Mouse (Mus musculus): ENCODE measurements around the gene Foxp1. TPM values are rescaled to one million over a fixed set of nuclear protein-coding genes. Genes with fewer than 3 reads are reported as not detected.

The Foxp1 gene
- polyA plus RNA-seq, 1 experiment from 2014 or later = 77.4 TPM

DNA sequence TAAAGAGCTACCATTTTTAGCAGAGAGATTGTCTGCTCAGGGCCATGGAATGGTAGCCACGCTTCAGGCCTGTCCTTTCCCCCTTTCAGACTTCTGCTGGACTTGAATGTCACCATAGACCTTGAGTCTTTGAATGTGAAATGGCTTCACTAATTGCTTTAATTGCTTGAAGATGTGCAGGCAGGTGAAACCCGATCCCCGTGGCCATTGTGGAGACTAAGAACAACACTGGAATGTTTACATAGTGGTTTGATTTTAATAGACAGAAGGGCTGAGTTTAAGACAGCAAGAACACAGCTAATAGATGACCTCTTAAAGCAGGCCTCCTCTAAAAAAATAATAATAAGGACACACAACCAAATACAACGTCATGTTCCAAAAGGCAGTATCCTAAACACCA, 422.7 kb downstream of the Foxp1 start:
- Histone ChIP-seq H3K9ac (replicated peaks) (no peak overlapping the region), H3K9me3 (no peaks in the 10 kb centered on the region), H3K4me3 (replicated peaks) (no peak overlapping the region), H3K27me3 (peaks cover 4% of the 10 kb centered on the region; the same call in 1 of the 2 replicates), H3K36me3 (no peaks in the 10 kb centered on the region), H3K27ac (no peak overlapping the region), H3K4me2 (no peak overlapping the region), H3K4me1 (replicated peaks) (peaks cover 61% of the 10 kb centered on the region)
- WGBS = 19% methylated on average over 4 of the region's 4 CpGs
- ATAC-seq (ENCODE audit: insufficient number of reproducible peaks, insufficient read depth, low FRiP score, low TSS enrichment, low read depth) = no peak

DNA sequence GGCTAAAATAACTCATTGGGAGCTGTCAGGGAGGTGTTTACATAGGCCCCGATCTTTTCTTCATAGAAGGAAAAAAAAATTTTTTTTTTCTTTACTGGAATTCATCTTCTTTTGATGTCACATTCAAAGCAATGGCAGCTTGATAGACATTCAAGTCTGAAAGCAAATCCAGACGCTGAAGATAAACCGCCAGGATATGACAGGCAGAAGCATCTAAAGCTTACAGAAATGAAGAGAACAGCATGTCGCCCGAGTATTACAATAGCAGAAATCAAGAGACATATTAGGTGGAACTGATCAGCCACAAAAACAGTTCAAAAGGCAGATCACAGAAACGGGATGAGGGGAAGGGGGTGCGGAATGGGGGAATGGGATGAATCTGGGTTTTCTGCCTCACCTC, 425.3 kb downstream of the Foxp1 start:
- Histone ChIP-seq H3K36me3 (no peaks in the 10 kb centered on the region), H3K9ac (replicated peaks) (no peak overlapping the region), H3K4me1 (replicated peaks) (peaks cover 58% of the 10 kb centered on the region), H3K27ac (no peak overlapping the region), H3K27me3 (peaks cover 4% of the 10 kb centered on the region; the same call in 1 of the 2 replicates), H3K4me3 (replicated peaks) (no peak overlapping the region), H3K4me2 (no peak overlapping the region), H3K9me3 (no peaks in the 10 kb centered on the region)
- WGBS = 68% methylated on average over 7 of the region's 7 CpGs
- no peak for ATAC-seq (ENCODE audit: insufficient number of reproducible peaks, insufficient read depth, low FRiP score, low TSS enrichment, low read depth)

DNA sequence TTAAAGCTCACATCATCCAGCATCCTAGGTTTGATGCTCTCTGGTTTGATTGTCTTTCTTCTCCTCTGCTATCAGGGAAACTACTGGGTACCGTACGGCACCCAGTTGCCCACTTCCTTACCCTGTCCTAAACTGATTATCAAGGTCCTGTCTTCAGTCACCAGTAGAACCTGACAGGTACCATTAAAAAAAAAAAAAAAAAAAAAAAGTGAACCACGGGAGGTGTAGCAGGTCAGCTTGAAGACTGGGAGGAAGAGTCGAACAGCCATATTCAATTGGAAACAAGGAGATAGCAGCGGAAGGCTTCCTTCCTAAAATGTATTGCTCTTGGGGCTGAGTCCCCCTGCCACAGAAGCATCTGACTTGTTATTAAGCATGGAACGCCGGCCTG, 425.8 kb downstream of the Foxp1 start:
- Histone ChIP-seq H3K36me3 (no peaks in the 10 kb centered on the region), H3K4me1 (replicated peaks) (peaks cover 55% of the 10 kb centered on the region), H3K9ac (replicated peaks) (no peak overlapping the region), H3K9me3 (no peaks in the 10 kb centered on the region), H3K4me3 (replicated peaks) (no peak overlapping the region), H3K27me3 (peaks cover 4% of the 10 kb centered on the region; the same call in 1 of the 2 replicates), H3K4me2 (no peak overlapping the region), H3K27ac (no peak overlapping the region)
- WGBS = 65% methylated on average over 7 of the region's 7 CpGs
- no peak for ATAC-seq (ENCODE audit: insufficient number of reproducible peaks, insufficient read depth, low FRiP score, low TSS enrichment, low read depth)

DNA sequence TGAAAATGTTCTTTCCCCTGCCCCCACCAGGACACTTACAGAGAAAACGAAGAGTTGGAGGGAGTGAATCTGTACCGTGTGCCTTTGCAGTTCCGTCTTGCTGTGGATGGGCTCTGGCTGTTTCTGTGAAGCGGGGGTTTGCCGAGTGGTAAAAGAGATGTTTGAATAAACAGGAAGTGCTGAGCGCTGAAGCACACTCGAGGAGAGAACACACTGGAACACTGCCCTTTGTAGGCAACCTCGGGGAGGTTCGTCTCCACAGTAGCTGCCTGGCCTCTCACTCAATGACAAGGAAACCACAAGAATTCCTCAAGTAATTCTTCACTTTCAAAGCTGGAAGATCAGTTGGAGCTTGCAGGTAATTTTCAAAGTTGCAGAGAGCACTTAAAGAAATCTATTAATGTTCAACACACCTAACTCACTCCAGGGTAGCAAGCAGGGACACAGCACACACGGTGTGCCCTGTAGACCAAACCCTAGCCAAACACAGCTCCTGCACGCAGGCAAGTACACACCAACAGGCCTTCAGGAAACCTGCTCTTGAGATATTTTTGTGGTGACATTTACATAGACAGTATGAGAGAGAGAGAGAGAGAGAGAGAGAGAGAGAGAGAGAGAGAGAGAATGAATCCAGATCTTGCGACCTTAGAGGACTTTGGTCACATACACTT, 426.3 kb downstream of the Foxp1 start:
- ATAC-seq (ENCODE audit: insufficient number of reproducible peaks, insufficient read depth, low FRiP score, low TSS enrichment, low read depth) = no peak
- Histone ChIP-seq H3K27ac (peak overlapping the region; percentile 47; the same call in 1 of the 2 replicates), H3K9me3 (no peaks in the 10 kb centered on the region), H3K4me3 (replicated peaks) (peak overlapping the region; percentile 21), H3K4me1 (replicated peaks) (peaks cover 52% of the 10 kb centered on the region), H3K9ac (replicated peaks) (peak overlapping the region; percentile 19; the same call in 1 of the 2 replicates), H3K4me2 (peak overlapping the region; percentile 53), H3K27me3 (peaks cover 4% of the 10 kb centered on the region; the same call in 1 of the 2 replicates), H3K36me3 (no peaks in the 10 kb centered on the region)
- 23% methylated on average over 12 of the region's 12 CpGs for WGBS

DNA sequence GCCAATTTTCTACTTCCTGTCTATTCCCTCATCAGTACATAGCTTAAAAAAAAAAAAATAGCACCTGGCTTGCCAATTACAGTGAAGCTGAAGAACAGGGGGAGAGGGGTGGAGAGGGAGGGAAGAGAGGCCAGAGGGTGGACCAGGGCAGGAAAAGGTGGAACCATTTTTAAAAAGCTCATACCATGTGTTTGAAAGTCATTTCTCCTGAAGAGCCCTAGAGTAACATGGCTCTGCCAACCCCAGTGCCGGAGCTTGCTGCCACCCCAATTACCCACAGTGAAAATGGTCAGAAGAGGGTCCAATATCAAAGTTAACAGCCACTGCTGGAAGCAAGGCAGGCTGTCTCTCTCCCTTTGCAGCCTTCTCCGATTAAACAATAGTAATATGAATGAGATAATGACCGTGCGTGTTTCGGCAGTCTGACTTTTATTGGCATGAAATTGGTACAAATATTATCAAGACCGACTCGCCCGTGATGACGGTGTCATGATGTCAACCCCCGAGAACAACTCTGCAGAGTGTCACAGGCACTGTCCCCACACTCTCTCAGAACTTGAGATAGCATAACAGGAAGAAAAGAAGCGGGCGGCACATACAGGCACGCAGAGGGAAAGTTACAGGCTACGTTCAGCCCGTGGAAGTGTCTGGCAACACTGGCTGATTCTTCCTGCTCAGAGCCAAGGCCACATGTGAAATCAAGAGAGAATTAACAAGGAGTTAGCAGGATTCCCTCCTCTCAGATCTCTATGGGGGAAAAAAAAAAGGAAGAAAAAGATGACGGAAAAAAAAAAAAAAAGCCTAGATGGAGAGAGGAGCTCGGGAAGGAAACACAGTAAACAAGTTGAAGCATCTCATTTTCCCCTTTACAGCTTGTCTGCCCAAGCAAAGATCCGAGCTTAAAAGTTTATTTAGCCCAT, 427.1 kb downstream of the Foxp1 start:
- Histone ChIP-seq H3K4me3 (replicated peaks) (peak overlapping the region; percentile 21), H3K4me1 (replicated peaks) (peaks cover 46% of the 10 kb centered on the region), H3K9ac (replicated peaks) (peak overlapping the region; percentile 19; the same call in 1 of the 2 replicates), H3K9me3 (no peaks in the 10 kb centered on the region), H3K27ac (peak overlapping the region; percentile 59), H3K36me3 (no peaks in the 10 kb centered on the region), H3K27me3 (peaks cover 4% of the 10 kb centered on the region; the same call in 1 of the 2 replicates), H3K4me2 (peak overlapping the region; percentile 53)
- 26% methylated on average over 18 of the region's 18 CpGs for WGBS
- ATAC-seq (ENCODE audit: insufficient number of reproducible peaks, insufficient read depth, low FRiP score, low TSS enrichment, low read depth) = no peak

DNA sequence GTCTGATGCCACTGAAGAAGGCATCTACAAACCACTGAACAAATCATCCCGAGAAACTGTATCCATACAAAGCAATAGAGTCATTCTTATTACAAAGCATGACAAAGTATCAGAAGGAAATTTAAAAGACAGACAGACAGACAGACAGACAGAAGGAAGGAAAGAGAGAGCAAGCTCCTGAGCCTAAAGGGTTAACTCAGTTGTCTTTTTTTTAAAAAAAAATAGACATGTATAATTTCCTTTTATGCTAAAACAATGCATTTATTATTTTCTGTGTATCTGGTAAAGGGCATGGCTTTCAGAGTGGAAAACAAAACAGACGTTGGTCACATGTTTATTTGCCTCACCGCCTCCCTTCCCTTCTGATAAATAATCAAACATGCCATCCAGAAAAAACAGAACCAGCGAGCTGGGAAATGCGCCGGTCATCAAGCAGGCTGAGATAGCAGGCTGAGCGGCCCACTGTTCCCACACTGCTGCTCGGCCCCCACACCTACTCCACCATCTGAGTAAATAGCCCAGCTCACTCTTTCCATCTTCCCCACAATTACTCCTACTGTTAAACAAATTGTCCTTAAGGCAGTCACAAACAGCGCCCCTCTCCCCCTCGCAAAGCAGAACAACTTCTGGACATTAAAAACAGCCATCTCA, 428.1 kb downstream of the Foxp1 start:
- Histone ChIP-seq H3K4me1 (replicated peaks) (peaks cover 38% of the 10 kb centered on the region), H3K9ac (replicated peaks) (no peak overlapping the region), H3K4me3 (replicated peaks) (no peak overlapping the region), H3K9me3 (no peaks in the 10 kb centered on the region), H3K27ac (peak overlapping the region; percentile 62; the same call in 1 of the 2 replicates), H3K4me2 (peak overlapping the region; percentile 31; the same call in 1 of the 2 replicates), H3K36me3 (no peaks in the 10 kb centered on the region), H3K27me3 (peaks cover 4% of the 10 kb centered on the region; the same call in 1 of the 2 replicates)
- WGBS = 19% methylated on average over 10 of the region's 10 CpGs
- no peak for ATAC-seq (ENCODE audit: insufficient number of reproducible peaks, insufficient read depth, low FRiP score, low TSS enrichment, low read depth)

DNA sequence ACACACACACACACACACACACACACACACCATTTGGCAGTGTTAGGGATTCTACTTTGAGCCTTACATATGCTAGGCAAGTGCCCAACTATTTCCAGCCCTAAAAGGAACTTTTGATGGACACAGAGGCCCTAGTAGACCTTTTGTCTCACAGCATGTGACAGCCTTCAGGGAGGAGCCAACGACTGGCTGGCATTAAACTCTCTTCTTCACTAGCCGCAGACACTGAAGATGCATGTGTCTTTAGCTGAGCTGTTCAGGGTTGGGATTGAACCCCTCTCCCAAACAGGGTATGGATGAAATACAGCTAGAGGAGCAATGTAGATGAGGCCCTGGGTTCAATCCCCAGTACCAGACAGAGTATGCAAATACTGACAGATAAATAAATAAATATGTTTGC, 428.7 kb downstream of the Foxp1 start:
- Histone ChIP-seq H3K4me1 (replicated peaks) (peaks cover 38% of the 10 kb centered on the region), H3K4me2 (no peak overlapping the region), H3K4me3 (replicated peaks) (no peak overlapping the region), H3K27me3 (peaks cover 4% of the 10 kb centered on the region; the same call in 1 of the 2 replicates), H3K9ac (replicated peaks) (no peak overlapping the region), H3K9me3 (no peaks in the 10 kb centered on the region), H3K36me3 (no peaks in the 10 kb centered on the region), H3K27ac (no peak overlapping the region)
- ATAC-seq (ENCODE audit: insufficient number of reproducible peaks, insufficient read depth, low FRiP score, low TSS enrichment, low read depth) = no peak
- 59% methylated on average over 2 of the region's 2 CpGs for WGBS

DNA sequence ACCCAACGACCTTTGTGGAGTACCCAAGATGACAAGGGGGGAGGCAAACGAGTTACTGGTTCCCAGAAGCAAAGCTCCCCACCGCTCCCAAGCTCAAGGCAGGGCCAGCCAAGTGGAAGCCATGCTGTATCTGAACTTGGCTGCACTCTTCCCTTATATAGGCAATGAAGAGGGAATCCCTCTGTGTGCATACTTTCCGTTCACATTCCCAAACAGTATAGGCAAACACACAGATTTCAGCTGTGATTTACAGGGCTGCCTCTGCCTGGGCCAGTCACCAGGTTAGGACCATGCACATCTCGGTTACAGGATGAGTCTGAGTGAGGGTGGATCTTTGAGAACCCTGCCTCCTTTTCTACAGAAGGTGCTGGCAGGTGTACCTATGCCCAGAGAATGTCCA, 429.3 kb downstream of the Foxp1 start:
- Histone ChIP-seq H3K36me3 (no peaks in the 10 kb centered on the region), H3K9ac (replicated peaks) (no peak overlapping the region), H3K27me3 (peaks cover 4% of the 10 kb centered on the region; the same call in 1 of the 2 replicates), H3K27ac (no peak overlapping the region), H3K4me3 (replicated peaks) (no peak overlapping the region), H3K4me1 (replicated peaks) (peaks cover 38% of the 10 kb centered on the region), H3K9me3 (no peaks in the 10 kb centered on the region), H3K4me2 (no peak overlapping the region)
- ATAC-seq (ENCODE audit: insufficient number of reproducible peaks, insufficient read depth, low FRiP score, low TSS enrichment, low read depth) = no peak
- WGBS = 63% methylated on average over 5 of the region's 5 CpGs

DNA sequence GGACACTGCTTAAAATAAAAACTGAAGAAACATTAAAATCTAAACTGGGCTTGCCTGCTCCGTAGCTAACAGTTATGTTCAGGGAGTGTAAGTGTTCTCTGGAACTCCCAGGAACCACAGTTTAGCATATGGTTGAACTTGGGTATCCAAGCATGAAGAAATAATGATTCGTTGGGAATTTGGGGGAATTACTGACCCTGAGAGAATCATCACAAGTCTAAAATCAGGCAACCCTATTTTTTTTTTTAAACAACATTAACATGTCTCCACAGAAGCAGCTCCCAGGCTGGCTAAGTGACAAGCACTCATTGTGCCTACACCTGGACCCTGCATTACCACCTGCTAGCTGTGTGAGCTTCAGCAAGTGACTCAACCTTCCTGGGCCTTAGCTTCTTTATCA, 430.7 kb downstream of the Foxp1 start:
- Histone ChIP-seq H3K9ac (replicated peaks) (no peak overlapping the region), H3K9me3 (no peaks in the 10 kb centered on the region), H3K36me3 (no peaks in the 10 kb centered on the region), H3K4me2 (no peak overlapping the region), H3K4me1 (replicated peaks) (peaks cover 38% of the 10 kb centered on the region), H3K27ac (no peak overlapping the region), H3K4me3 (replicated peaks) (no peak overlapping the region), H3K27me3 (no peaks in the 10 kb centered on the region)
- 83% methylated on average over 2 of the region's 2 CpGs for WGBS
- no peak for ATAC-seq (ENCODE audit: insufficient number of reproducible peaks, insufficient read depth, low FRiP score, low TSS enrichment, low read depth)

DNA sequence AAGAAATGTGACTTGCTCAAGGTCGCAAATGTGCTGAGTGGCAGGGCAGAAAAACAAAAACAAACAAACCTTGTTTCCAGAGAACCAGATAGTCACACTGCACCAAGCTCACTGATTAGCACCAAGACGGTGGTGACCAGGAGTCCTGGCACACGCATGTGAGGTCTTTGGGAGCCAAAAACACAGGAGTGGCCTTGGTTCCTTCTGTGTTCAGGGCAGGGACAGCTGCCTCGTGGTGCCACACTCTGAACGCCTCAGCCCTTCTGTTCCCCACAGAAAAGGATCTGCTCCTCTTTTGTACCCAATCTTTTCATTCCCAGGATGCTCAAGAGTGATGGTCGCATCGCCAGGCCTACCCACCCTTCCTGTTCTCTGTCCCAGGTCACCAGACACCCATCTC, 434.9 kb downstream of the Foxp1 start:
- no peaks in the 10 kb centered on the region for H3K36me3 ChIP-seq
- H3K9me3 ChIP-seq = no peaks in the 10 kb centered on the region
- no peak overlapping the region for H3K27ac ChIP-seq
- no peak overlapping the region for H3K4me2 ChIP-seq
- no peak overlapping the region for H3K9ac ChIP-seq (replicated peaks)
- H3K4me3 ChIP-seq (replicated peaks) = no peak overlapping the region
- peaks cover 5% of the 10 kb centered on the region for H3K4me1 ChIP-seq (replicated peaks)
- H3K27me3 ChIP-seq = no peaks in the 10 kb centered on the region
- ATAC-seq (ENCODE audit: insufficient number of reproducible peaks, insufficient read depth, low FRiP score, low TSS enrichment, low read depth) = no peak
- 77% methylated on average over 7 of the region's 7 CpGs for WGBS

DNA sequence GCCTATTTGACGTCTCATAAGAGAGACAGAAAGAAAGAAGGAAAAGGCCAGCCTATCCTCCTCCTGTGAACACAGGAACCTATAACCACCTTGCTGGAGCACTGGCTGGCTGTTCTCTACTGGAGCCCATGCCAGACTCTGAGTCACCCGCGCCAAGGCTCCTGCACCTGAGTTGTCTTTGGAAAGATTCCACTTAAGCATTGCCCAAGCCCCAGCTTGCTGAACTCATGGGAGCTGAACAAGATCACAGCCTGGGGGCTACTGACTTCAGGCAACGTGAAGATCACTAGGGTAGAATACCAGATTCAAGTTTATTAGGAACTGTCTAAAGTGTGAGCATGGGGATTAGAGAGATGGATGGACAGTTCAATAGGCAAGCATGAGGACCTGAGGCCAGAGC, 437.6 kb downstream of the Foxp1 start:
- Histone ChIP-seq H3K4me2 (no peak overlapping the region), H3K27me3 (no peaks in the 10 kb centered on the region), H3K9ac (replicated peaks) (no peak overlapping the region), H3K27ac (no peak overlapping the region), H3K4me3 (replicated peaks) (no peak overlapping the region), H3K9me3 (no peaks in the 10 kb centered on the region), H3K4me1 (replicated peaks) (peaks cover 13% of the 10 kb centered on the region), H3K36me3 (no peaks in the 10 kb centered on the region)
- no peak for ATAC-seq (ENCODE audit: insufficient number of reproducible peaks, insufficient read depth, low FRiP score, low TSS enrichment, low read depth)
- WGBS = 89% methylated on average over 4 of the region's 4 CpGs

Data from limb, embryonic 12.5 days (tissue).